Mouse (Mus musculus) hindbrain, embryonic 14.5 days (tissue): Measurements from ENCODE around the gene Pld1. TPM values are rescaled to one million over a fixed set of nuclear protein-coding genes. Genes with fewer than 3 reads are reported as not detected.
A peak's percentile ranks its signal among the peaks of the same experiment; 100 is the strongest.

Experiments used
- ATAC-seq: fragments of 200-750 bp; cut with Nextera tagmentation; 2 replicates; pipeline ENCODE4 v1.8.0; 2017; ENCODE audit warnings: moderate number of reproducible peaks, mild to moderate bottlenecking, moderate TSS enrichment, moderate library complexity; ENCODE audit not compliant: low FRiP score
- DNase-seq: peaks from one replicate; pipeline ENCODE4 v3.0.0-alpha.2; 2015; ENCODE audit warnings: low spot score
- H3K27ac ChIP-seq: fragments of 300-500 bp; sonication (generic); 2 replicates; pipeline ENCODE4 v1.5.1; 2014; ENCODE audit warnings: mild to moderate bottlenecking, moderate library complexity
- H3K27me3 ChIP-seq: fragments of 300-500 bp; sonication (generic); 2 replicates; pipeline ENCODE4 v1.6.1; 2014; ENCODE audit warnings: mild to moderate bottlenecking, low read length, mixed read lengths; ENCODE audit not compliant: control insufficient read depth, insufficient read depth
- H3K36me3 ChIP-seq: fragments of 300-500 bp; sonication (generic); replicated peaks from 2 replicates; pipeline ENCODE4 v1.6.1; 2014; ENCODE audit not compliant: control insufficient read depth, insufficient read depth
- H3K4me1 ChIP-seq: fragments of 300-500 bp; sonication (generic); replicated peaks from 2 replicates; pipeline ENCODE4 v1.6.1; 2014; ENCODE audit warnings: antibody characterized with exemption, low read length, mixed read lengths; ENCODE audit not compliant: control insufficient read depth, insufficient read depth
- H3K4me2 ChIP-seq: fragments of 300-500 bp; sonication (generic); replicated peaks from 2 replicates; pipeline ENCODE4 v1.6.1; 2014; ENCODE audit warnings: mild to moderate bottlenecking, moderate library complexity
- H3K4me3 ChIP-seq: fragments of 300-500 bp; sonication (generic); replicated peaks from 2 replicates; pipeline ENCODE4 v1.5.1; 2014; ENCODE audit warnings: mild to moderate bottlenecking, low read length
- H3K9ac ChIP-seq: fragments of 300-500 bp; sonication (generic); 2 replicates; pipeline ENCODE4 v1.6.1; 2014
- H3K9me3 ChIP-seq: fragments of 300-500 bp; sonication (generic); 2 replicates; pipeline ENCODE4 v1.6.1; 2016; ENCODE audit warnings: low read length; ENCODE audit not compliant: control insufficient read depth
- WGBS: fragments of 180-500 bp; shearing (Covaris S2); extraction: QIAGEN DNeasy Blood & Tissue Kit; methylation state at CpG from one replicate; pipeline ENCODE4 v1.1.7; 2014; 5-methylcytosine and 5-hydroxymethylcytosine counted together
- polyA plus RNA-seq: library from polyadenylated mRNA; unstranded; fragments of >200 nt; fragmentation: Nextera tagmentation; extraction: Ambion mirVana; gene quantifications from 2 replicates; pipeline ENCODE4 v1.2.1, GENCODE M21; 2014

Pld1 gene
- polyA plus RNA-seq, 1 experiment from 2014 or later: 6.7 TPM

DNA sequence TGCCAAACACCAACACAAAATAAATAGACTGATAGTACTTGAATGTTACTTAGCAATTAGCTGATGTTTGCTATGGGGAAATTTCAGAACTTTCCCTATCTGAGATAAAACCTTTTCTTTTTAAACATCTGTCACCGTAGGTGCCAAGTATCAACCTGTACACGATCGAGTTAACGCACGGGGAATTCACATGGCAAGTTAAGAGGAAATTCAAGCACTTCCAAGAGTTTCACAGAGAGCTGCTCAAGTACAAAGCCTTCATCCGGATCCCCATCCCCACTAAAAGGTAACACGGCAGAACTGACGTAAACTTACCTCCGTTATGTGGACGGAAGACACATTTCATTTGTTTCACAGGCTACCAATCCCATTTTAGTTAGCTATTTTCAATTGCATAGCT lies 90.0 kb downstream of the Pld1 start:
- no peak overlapping the region for H3K9ac ChIP-seq
- no peak overlapping the region for H3K27ac ChIP-seq
- DNase-seq (no peak), ATAC-seq (no peak)
- no peak overlapping the region for H3K4me3 ChIP-seq
- no peaks in the 10 kb centered on the region for H3K27me3 ChIP-seq
- H3K9me3 ChIP-seq: no peaks in the 10 kb centered on the region
- H3K36me3 ChIP-seq: no peaks in the 10 kb centered on the region
- 94% methylated on average over 10 of the region's 10 CpGs for WGBS
- no peaks in the 10 kb centered on the region for H3K4me1 ChIP-seq
- no peak overlapping the region for H3K4me2 ChIP-seq

DNA sequence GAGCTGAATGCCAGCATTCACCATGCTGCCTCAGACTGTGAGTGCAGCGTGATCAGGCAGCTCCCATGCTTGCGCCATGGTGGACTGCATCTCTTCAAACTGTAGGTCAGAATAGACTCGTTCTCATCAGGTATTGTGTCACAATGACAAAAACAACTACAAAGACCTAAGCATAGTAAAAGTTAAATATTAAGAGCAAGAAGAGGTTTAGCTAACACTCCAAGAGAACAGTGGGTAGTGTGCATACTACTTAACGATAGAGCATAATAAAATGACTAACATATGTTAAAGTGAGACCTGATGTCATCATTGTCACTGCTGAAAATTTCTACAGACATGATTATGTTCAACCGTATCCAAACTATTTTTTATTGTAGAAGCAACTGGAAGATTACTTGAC lies 92.4 kb downstream of the Pld1 start:
- Histone ChIP-seq H3K36me3 (no peaks in the 10 kb centered on the region), H3K9ac (no peak overlapping the region), H3K4me2 (no peak overlapping the region), H3K4me3 (no peak overlapping the region), H3K9me3 (no peaks in the 10 kb centered on the region), H3K27ac (no peak overlapping the region), H3K27me3 (no peaks in the 10 kb centered on the region), H3K4me1 (no peaks in the 10 kb centered on the region)
- ATAC-seq (no peak), DNase-seq (no peak)
- WGBS: 91% methylated on average over 5 of the region's 5 CpGs

DNA sequence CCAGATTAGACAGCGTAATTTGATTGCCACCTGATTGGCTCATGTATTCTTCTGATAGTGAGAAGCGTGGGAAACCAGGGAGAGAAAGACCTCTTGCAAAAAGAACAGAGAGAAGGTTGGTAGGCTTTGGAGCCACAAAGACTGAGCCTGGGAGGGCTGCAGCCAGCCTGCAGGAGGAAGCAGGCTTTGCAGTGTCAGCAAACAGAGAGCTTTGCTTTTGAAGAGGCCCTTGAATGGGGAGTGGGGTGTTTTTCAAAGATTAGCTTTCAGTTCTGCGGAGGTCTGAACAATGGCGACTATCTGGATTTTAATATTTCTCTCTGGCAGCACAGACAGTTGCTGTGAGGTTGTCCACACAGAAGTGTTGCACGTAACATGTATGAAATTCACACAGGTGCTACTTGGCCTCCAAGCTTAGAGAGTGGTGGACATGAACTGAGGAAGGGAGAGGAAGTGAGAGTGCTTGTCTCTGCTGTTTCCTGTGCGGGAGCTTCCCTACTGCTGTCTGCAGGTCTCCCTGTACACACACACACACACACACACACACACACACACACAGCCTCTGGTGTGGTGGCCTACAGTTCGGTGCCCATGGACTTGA lies 93.2 kb downstream of the Pld1 start:
- ATAC-seq (no peak), DNase-seq (no peak)
- Histone ChIP-seq H3K36me3 (no peaks in the 10 kb centered on the region), H3K9ac (no peak overlapping the region), H3K4me3 (no peak overlapping the region), H3K4me2 (no peak overlapping the region), H3K27ac (peak overlapping the region; percentile 45; the same call in 1 of the 2 replicates), H3K9me3 (no peaks in the 10 kb centered on the region), H3K27me3 (no peaks in the 10 kb centered on the region), H3K4me1 (no peaks in the 10 kb centered on the region)
- WGBS: 61% methylated on average over 7 of the region's 7 CpGs

DNA sequence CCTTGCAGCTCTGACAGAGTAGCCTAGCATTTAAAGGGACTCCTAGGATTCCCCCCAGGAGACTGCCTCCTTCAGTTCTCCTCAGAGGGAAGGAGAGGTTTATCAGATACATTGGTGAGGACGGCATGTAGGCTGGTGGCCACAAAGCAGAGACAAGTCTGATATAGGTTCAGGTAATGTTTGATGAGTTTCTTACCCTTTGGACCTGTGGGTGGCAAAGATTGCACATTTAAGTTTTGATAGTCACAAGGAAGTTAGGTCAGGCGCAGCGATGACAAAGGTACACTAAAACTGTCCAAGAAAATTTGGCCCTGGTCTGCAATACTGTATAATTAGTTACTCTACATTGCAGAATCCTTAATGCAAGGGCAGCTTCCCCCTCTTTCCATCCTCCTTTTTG lies 95.4 kb downstream of the Pld1 start:
- 88% methylated on average over 3 of the region's 3 CpGs for WGBS
- no peaks in the 10 kb centered on the region for H3K9me3 ChIP-seq

DNA sequence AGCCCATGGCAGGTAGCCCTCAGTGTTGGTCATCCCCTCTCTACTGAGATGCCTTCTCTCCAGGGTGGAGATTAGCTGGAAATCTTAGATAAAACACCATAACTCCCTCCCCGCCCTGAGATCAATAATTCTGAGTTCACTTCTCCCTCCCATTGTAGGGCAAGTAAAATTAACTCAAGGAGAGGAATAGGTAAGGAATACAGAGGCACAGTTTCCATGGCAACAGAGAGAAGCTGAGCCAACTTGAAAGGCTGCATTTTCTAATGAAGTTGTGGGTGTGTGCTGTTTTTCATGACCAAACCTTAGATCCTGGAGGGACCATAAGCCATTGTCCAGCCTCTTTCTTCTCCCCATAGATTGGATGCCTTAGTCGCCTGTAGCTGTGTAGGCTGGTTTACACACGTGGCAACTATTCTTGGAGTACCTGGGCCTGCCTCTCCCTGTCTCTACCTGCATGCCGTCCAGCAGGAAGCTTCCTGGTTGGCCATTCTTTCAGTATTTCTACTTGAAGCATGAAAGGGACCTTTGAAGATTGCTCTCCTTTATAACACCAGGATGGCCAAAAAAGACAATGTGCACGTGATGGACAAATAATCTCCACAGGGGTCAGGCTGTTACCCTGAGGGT lies 96.3 kb downstream of the Pld1 start:
- ATAC-seq (no peak), DNase-seq (no peak)
- Histone ChIP-seq H3K36me3 (no peaks in the 10 kb centered on the region), H3K9me3 (no peaks in the 10 kb centered on the region), H3K4me1 (0 out of 2 replicates have a peak, but pooled peaks cover 4% of the 10 kb centered on the region), H3K27ac (no peak overlapping the region), H3K4me3 (no peak overlapping the region), H3K27me3 (no peaks in the 10 kb centered on the region), H3K9ac (no peak overlapping the region), H3K4me2 (no peak overlapping the region)
- 65% methylated on average over 5 of the region's 5 CpGs for WGBS

More for the DNA sequence above, 95.4 kb downstream of the Pld1 start:
- Histone ChIP-seq H3K4me3 (no peak overlapping the region), H3K36me3 (no peaks in the 10 kb centered on the region), H3K4me2 (no peak overlapping the region), H3K27me3 (no peaks in the 10 kb centered on the region), H3K4me1 (0 out of 2 replicates have a peak, but pooled peaks cover 4% of the 10 kb centered on the region), H3K27ac (no peak overlapping the region), H3K9ac (no peak overlapping the region)
- ATAC-seq (no peak), DNase-seq (no peak)

DNA sequence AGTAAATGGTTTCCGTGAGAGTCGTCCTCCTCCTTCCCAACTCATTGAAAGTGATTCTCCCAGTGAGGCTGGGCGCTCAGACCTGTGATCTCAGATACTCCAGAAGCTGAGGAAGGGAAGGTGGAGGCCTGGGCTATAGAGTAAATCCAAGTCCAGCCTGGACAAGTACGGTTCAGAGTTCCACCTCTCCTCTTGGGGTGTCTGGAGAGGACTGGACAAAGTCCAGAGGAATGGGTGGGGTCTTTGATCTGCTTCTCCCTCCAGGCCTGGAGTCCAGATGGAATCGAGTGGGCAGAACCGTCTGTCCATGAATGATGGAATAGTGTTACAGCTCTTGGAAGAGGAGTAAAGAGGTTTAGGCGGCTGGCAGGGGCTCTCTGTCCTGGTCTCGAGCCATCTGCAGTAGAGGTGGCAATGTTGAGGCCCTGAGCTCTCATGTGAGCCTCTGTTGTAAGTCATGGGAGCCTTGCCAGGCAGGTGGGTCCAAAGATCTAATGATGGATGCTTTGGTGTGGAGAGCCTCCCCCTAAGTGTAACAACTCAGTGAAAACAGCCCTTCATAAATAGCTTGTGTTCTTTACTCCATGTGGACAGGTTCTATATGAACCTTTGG lies 98.9 kb downstream of the Pld1 start:
- H3K4me3 ChIP-seq: no peak overlapping the region
- H3K36me3 ChIP-seq: no peaks in the 10 kb centered on the region
- ATAC-seq: no peak
- peaks cover 6% of the 10 kb centered on the region; the same call in 1 of the 2 replicates for H3K9me3 ChIP-seq
- no peak overlapping the region for H3K27ac ChIP-seq
- H3K4me1 ChIP-seq: 0 out of 2 replicates have a peak, but pooled peaks cover 4% of the 10 kb centered on the region
- 72% methylated on average over 8 of the region's 8 CpGs for WGBS
- DNase-seq: no peak
- no peak overlapping the region for H3K9ac ChIP-seq
- no peaks in the 10 kb centered on the region for H3K27me3 ChIP-seq
- H3K4me2 ChIP-seq: no peak overlapping the region

DNA sequence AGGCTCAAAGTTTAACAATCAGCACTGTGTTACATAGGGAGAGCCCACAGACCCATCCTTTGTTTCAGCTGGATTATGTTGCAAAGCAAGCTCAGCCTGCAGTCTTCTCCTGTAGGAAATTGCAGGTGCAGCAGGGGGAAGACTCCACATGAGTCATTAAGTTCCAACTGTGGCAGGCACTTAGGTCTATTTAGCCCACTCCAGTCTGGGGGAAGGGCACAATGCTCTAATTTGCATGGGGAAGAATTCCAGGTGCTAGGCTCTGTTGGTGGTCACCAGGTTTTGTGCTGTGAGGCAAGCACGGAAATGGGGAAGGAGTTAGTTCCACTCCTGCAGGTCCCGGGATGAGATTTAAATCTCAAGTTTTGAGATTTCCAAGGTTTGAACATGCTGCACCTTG lies 99.6 kb downstream of the Pld1 start:
- no peak overlapping the region for H3K27ac ChIP-seq
- 0 out of 2 replicates have a peak, but pooled peaks cover 4% of the 10 kb centered on the region for H3K4me1 ChIP-seq
- WGBS: 24% methylated on average over 2 of the region's 2 CpGs
- H3K4me2 ChIP-seq: no peak overlapping the region
- no peak for ATAC-seq
- H3K9me3 ChIP-seq: peaks cover 6% of the 10 kb centered on the region; the same call in 1 of the 2 replicates
- no peaks in the 10 kb centered on the region for H3K36me3 ChIP-seq
- no peak overlapping the region for H3K4me3 ChIP-seq
- H3K27me3 ChIP-seq: no peaks in the 10 kb centered on the region
- DNase-seq: no peak
- no peak overlapping the region for H3K9ac ChIP-seq

DNA sequence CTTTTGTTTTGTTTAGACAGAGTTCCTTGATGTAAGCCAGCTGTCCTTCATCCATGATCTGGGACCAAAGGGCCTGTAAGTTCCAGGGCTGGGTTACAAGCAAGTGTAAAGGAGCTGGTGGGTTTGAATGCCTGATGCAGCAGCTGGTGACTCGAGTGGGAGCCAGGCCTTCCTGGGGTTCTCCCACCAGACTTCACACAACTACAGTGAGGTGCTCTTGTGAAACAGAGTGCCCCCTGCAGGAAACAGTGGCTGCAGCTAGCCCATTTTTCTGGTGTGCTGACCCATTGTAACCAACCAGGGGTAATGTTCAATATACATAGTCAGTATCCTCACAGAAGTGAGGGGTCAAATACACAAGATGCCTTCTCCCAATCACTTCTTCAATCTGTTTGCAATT lies 101.3 kb downstream of the Pld1 start:
- Histone ChIP-seq H3K4me3 (no peak overlapping the region), H3K9me3 (peaks cover 6% of the 10 kb centered on the region; the same call in 1 of the 2 replicates), H3K27ac (no peak overlapping the region), H3K4me1 (0 out of 2 replicates have a peak, but pooled peaks cover 4% of the 10 kb centered on the region), H3K4me2 (no peak overlapping the region), H3K9ac (no peak overlapping the region), H3K36me3 (no peaks in the 10 kb centered on the region), H3K27me3 (no peaks in the 10 kb centered on the region)
- ATAC-seq (no peak), DNase-seq (no peak)
- WGBS: 22% methylated on average over 1 of the region's 1 CpGs

DNA sequence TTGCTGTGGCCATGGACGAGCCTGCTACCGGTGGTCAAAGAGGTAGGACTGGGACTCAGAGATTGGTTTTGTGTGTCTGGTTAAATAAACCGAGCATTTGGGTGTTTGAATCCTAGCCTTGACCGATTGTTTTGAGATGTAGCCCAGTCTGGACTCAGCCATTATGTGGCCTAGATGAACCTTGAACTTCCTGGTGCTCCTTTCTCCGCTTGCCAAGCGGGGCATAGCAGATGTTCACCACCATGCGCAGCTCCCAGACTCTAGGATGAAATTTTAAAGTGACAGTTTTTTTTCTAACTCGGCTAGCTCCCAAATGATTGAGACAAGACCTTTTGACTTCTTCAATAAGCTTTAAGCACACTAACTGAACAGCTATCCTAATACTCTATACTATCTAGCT lies 102.7 kb downstream of the Pld1 start:
- 91% methylated on average over 8 of the region's 8 CpGs for WGBS
- Histone ChIP-seq H3K9ac (no peak overlapping the region), H3K4me2 (no peak overlapping the region), H3K27me3 (no peaks in the 10 kb centered on the region), H3K4me3 (no peak overlapping the region), H3K36me3 (no peaks in the 10 kb centered on the region), H3K9me3 (peaks cover 6% of the 10 kb centered on the region; the same call in 1 of the 2 replicates), H3K4me1 (0 out of 2 replicates have a peak, but pooled peaks cover 4% of the 10 kb centered on the region), H3K27ac (no peak overlapping the region)
- no peak for DNase-seq
- no peak for ATAC-seq
